Mouse (Mus musculus) stomach, adult 2 months (tissue): Measurements from ENCODE around the gene Nlgn2. TPM values are rescaled to one million over a fixed set of nuclear protein-coding genes. Genes with fewer than 3 reads are reported as not detected.

Experiments used
- polyA plus RNA-seq: library from polyadenylated mRNA; depleted of rRNA; stranded (reverse); fragments of >200 nt; gene quantifications from 2 replicates; pipeline ENCODE4 v1.2.3, GENCODE M21; 2012; rRNA removed

Gene Nlgn2
- polyA plus RNA-seq: 10.0 and 11.0 TPM in 2 replicates

GRCm38 (mm10) chr11:69837604-69837951, at the start of gene Nlgn2:
Gene Nlgn2 (minus strand): TSS chr11:69837784.

DNA sequence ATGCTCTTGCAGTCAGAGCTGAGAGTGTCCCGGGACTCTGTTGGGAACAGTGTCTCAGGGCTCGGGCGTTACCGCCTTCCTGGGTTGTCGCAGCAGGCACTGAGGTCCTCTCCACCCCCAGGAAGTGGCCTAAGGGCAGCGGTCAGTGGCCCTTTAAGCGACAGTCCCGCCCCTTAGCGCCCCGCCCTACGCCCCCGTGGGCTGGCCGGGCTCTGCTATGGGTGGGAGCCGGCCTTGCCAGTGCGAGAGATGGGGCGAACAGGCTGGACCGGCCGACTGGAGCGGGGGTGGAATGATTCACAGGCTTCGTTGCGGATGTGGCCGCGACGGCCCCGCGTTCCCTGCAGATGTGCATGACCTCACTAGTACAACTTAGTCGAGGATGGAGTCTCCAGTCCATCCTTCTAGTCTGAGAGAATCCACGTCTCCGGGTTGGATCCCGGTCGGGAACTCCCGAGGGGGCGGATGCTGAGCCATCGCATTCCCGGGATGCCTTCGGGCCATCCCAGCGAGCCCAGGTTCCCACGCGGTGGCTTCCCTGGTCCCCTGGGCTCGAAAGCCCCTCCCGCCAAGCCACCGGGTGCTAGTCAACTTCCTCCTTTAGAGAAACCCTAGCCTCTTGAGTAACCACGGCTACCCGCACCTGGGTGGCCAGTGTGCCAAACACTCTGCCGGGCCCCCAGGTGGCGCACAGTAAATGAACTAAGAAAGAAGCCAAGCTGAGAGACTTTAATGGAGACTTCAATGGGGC, 43.4 kb upstream of the Nlgn2 start, which contains the start of gene Kctd11:
Gene Kctd11, minus strand, starts transcription at position 554 of the 751 bp plus-strand sequence.

GRCm38 (mm10) chr11:69877878-69878277, 40.3 kb upstream of the Nlgn2 start, which contains the start of gene Tmem95:
Gene Tmem95 (minus strand): TSS chr11:69878018.

GRCm38 (mm10) chr11:69858113-69858998, 20.8 kb upstream of the Nlgn2 start, which contains the start of gene Tnk1:
Gene Tnk1 (minus strand): TSS chr11:69858730.

GRCm38 (mm10) chr11:69846198-69846680, 8.7 kb upstream of the Nlgn2 start, which contains the start of gene Plscr3:
Gene Plscr3 (plus strand): TSS chr11:69846376.

GRCm38 (mm10) chr11:69837952-69838713, 549 bp upstream of the Nlgn2 start, which contains the start of gene Tmem256:
Gene Tmem256 (plus strand): TSS chr11:69838514.

DNA sequence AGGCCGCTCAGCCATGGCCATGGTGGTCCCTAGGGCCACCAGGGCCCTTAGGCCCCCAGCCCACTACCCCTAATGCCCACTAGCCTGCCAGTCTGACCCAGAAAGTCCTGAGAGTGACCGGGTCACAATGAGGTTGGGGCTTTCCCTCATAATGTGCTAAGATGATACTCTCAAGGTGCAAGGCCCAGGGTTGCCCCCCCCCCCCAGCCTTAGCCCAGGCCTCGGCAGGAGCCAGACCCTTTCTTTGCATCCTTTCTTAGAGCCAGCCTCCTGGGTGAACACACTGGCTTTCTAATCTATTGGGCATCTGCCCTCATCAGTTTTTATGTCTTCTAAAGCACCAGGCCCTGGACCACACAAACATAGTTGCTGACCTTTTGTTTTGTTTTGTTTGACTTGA, 15.5 kb downstream of the Nlgn2 start, which contains the start of gene Spem1:
Gene Spem1, minus strand, starts transcription at position 101 of the 400 bp plus-strand sequence.

GRCm38 (mm10) chr11:69818365-69818764, 19.2 kb downstream of the Nlgn2 start, which contains the start of gene Spem2:
Gene Spem2 (minus strand): TSS chr11:69818465.

GRCm38 (mm10) chr11:69815155-69815554, 22.4 kb downstream of the Nlgn2 start, which contains the start of gene Gm39566:
Gene Gm39566 (minus strand): TSS chr11:69815298.

DNA sequence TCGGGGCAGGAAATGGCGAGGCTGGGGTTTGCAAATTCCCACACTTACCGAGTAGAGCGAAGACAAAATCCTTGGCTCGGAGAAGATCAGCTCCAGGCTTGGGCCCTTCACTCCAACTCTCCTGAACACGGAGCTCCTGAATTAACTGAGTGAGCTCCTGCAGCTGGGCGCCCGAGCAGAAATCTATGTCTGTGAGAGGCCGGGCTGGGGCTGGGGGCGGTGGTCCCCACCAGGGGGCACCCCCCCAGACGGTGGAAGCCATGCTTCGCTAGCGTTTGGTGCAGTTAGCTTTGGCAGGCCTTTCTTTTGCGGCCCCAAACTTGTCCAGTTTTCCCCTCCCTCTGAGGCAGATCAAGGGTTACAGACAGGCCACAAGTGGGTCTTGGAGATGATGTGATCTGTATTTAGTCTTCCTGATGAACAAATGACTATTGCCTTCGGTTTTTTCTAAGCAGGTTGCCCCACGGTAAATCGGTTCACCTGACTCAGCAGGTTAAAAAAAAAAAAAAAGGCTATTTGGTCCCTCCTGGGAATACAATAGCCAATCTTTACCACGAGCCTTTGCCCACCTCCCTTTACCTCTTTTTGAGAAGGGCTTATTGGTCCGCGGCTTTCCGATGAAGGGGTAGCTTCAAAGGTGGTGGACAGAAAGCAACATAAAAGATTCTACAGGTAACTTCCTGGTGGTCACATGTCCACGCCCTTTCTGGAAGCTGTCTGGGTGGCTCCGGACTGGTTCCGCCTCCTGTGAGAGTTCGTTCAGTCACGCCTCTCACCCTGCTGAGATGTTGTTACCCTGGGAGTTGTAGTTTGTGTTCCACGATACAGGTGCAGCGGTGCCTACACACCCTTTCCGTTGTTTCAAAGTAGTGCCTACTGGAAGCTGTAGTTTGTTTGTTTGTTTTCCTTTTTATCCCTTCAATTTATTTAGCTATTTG, 32.3 kb downstream of the Nlgn2 start, which contains the start of gene Tmem102:
Gene Tmem102, minus strand, starts transcription at position 653 of the 938 bp plus-strand sequence.

GRCm38 (mm10) chr11:69801379-69801977, 36.1 kb downstream of the Nlgn2 start, which contains the start of gene Fgf11:
Gene Fgf11 (minus strand): TSS chr11:69801857.

DNA sequence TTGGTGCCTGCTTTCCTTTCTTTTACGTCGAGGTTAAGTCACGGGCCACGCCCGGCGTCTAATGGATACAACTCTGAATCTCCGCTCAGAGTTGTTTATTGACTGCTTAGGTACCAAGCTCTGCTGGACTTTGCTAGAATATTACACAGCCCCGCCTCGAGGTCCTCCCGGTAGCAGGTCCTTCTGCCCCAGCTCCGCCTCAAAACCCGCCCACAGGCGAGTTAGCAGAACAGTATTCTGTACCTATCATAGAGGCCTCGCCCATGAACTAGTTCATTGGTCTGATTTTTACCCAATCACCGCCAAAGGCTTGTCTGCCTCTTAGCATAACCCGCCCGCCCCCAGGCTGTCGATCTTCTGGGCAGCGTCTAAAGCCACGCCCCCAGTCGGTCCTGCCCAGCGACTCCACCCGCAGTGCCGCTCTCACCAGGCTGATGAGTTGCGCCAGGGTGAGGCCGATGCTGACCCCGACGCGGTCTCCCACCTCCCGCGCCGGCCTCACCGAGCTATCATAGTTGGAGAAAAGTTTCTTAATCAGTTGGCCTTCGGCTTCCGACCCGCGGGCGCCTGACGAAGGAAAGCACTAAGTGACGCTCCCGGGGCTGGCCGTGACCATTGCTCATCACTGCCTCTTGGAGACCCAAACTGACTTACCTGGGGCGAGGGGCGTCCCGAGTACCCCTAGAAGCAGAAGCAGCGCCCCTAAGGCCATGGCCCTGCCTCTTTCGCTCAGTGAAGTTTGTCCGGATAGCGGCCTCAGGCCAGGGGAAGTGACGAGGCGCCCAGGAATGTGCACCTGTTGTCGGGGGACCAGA, 42.2 kb downstream of the Nlgn2 start, which contains the start of gene Chrnb1:
Gene Chrnb1, minus strand, starts transcription at position 776 of the 815 bp plus-strand sequence.

Other genes with a start within 250 kb of the Nlgn2 start
- 4.4 and 7.2 TPM in 2 replicates for gene Atp1b2, start 231.8 kb downstream of the Nlgn2 start, polyA plus RNA-seq
- gene Shbg, start 219.9 kb downstream of the Nlgn2 start, polyA plus RNA-seq: not detected in 2 replicates
- 0.60 and 0.94 TPM in 2 replicates for gene Sat2, start 215.8 kb downstream of the Nlgn2 start, polyA plus RNA-seq
- 26.3 and 30.1 TPM in 2 replicates for gene Fxr2, start 204.8 kb downstream of the Nlgn2 start, polyA plus RNA-seq
- gene Sox15, start 182.5 kb downstream of the Nlgn2 start, polyA plus RNA-seq: 5.0 and 6.1 TPM in 2 replicates
- gene Mpdu1, start 175.1 kb downstream of the Nlgn2 start, polyA plus RNA-seq: 79.1 and 96.6 TPM in 2 replicates
- 19.8 and 26.7 TPM in 2 replicates for gene Cd68, start 171.6 kb downstream of the Nlgn2 start, polyA plus RNA-seq
- 47.2 and 66.8 TPM in 2 replicates for gene Eif4a1, start 165.4 kb downstream of the Nlgn2 start, polyA plus RNA-seq
- gene Senp3, start 155.7 kb downstream of the Nlgn2 start, polyA plus RNA-seq: 10.6 and 12.6 TPM in 2 replicates
- 1.0 and 1.7 TPM in 2 replicates for gene Tnfsf13, start 152.0 kb downstream of the Nlgn2 start, polyA plus RNA-seq
- 15.9 and 22.7 TPM in 2 replicates for gene Tnfsf12, start 141.9 kb downstream of the Nlgn2 start, polyA plus RNA-seq
- 4.2 and 5.1 TPM in 2 replicates for gene Tnfsfm13, start 141.7 kb downstream of the Nlgn2 start, polyA plus RNA-seq
- 7.3 and 12.3 TPM in 2 replicates for gene Polr2a, start 79.1 kb downstream of the Nlgn2 start, polyA plus RNA-seq
- gene Slc35g3, start 75.8 kb downstream of the Nlgn2 start, polyA plus RNA-seq: 0.12 and 0.19 TPM in 2 replicates
- gene Zbtb4, start 71.9 kb downstream of the Nlgn2 start, polyA plus RNA-seq: 10.3 and 17.5 TPM in 2 replicates
- 3.2 and 5.8 TPM in 2 replicates for gene Chrnb1, start 41.8 kb downstream of the Nlgn2 start, polyA plus RNA-seq
- 2.3 and 2.6 TPM in 2 replicates for gene Fgf11, start 35.9 kb downstream of the Nlgn2 start, polyA plus RNA-seq
- gene Tmem102, start 32.2 kb downstream of the Nlgn2 start, polyA plus RNA-seq: 23.4 and 35.3 TPM in 2 replicates
- not detected in 2 replicates for gene Gm39566, start 22.5 kb downstream of the Nlgn2 start, polyA plus RNA-seq
- not detected in 2 replicates for gene Spem2, start 19.3 kb downstream of the Nlgn2 start, polyA plus RNA-seq
- 0.05 TPM in 1 of 2 replicates, not detected in the other for gene Spem1, start 15.6 kb downstream of the Nlgn2 start, polyA plus RNA-seq
- gene Tmem256, start 730 bp upstream of the Nlgn2 start, polyA plus RNA-seq: 105 and 145 TPM in 2 replicates
- 51.9 and 53.6 TPM in 2 replicates for gene Plscr3, start 8.6 kb upstream of the Nlgn2 start, polyA plus RNA-seq
- gene Tnk1, start 20.9 kb upstream of the Nlgn2 start, polyA plus RNA-seq: 18.6 and 19.9 TPM in 2 replicates
- gene Tmem95, start 40.2 kb upstream of the Nlgn2 start, polyA plus RNA-seq: not detected in 2 replicates
- gene Kctd11, start 43.6 kb upstream of the Nlgn2 start, polyA plus RNA-seq: 7.2 and 8.2 TPM in 2 replicates
- 0.81 and 1.9 TPM in 2 replicates for gene Acap1, start 57.8 kb upstream of the Nlgn2 start, polyA plus RNA-seq
- gene 2810408A11Rik, start 63.2 kb upstream of the Nlgn2 start, polyA plus RNA-seq: 0.77 and 1.0 TPM in 2 replicates
- 11.5 and 14.7 TPM in 2 replicates for gene Neurl4, start 63.3 kb upstream of the Nlgn2 start, polyA plus RNA-seq
- 71.1 and 72.4 TPM in 2 replicates for gene Gps2, start 76.1 kb upstream of the Nlgn2 start, polyA plus RNA-seq
- 152 and 162 TPM in 2 replicates for gene Eif5a, start 84.2 kb upstream of the Nlgn2 start, polyA plus RNA-seq
- 26.1 and 33.8 TPM in 2 replicates for gene Ybx2, start 98.0 kb upstream of the Nlgn2 start, polyA plus RNA-seq
- 51.9 and 55.0 TPM in 2 replicates for gene Slc2a4, start 110.4 kb upstream of the Nlgn2 start, polyA plus RNA-seq
- gene Cldn7, start 127.0 kb upstream of the Nlgn2 start, polyA plus RNA-seq: 3.6 and 4.8 TPM in 2 replicates
- 39.4 and 42.7 TPM in 2 replicates for gene Ctdnep1, start 143.4 kb upstream of the Nlgn2 start, polyA plus RNA-seq
- gene Elp5, start 144.7 kb upstream of the Nlgn2 start, polyA plus RNA-seq: 27.8 and 29.8 TPM in 2 replicates
- 180 and 211 TPM in 2 replicates for gene Gabarap, start 153.4 kb upstream of the Nlgn2 start, polyA plus RNA-seq
- gene Phf23, start 158.0 kb upstream of the Nlgn2 start, polyA plus RNA-seq: 2.7 and 4.8 TPM in 2 replicates
- gene Dvl2, start 162.8 kb upstream of the Nlgn2 start, polyA plus RNA-seq: 5.2 and 6.7 TPM in 2 replicates
- 53.2 and 55.7 TPM in 2 replicates for gene Acadvl, start 177.6 kb upstream of the Nlgn2 start, polyA plus RNA-seq
- gene Dlg4, start 179.2 kb upstream of the Nlgn2 start, polyA plus RNA-seq: 5.7 and 6.6 TPM in 2 replicates
- 0.32 TPM in 1 of 2 replicates, not detected in the other for gene Asgr1, start 216.3 kb upstream of the Nlgn2 start, polyA plus RNA-seq